Mouse (Mus musculus): ENCODE results near the gene Kcnh4.

- no peak for TF ChIP-seq POLR2A (IDR thresholded peaks at IDR 0.05; ENCODE audit: insufficient read depth, low read depth, low read length)
- TF ChIP-seq CTCF (IDR thresholded peaks at IDR 0.05; ENCODE audit: insufficient read depth, low read depth, low read length) = no peak
Measured at GRCm38 (mm10) chr11:100757566-100757965, 2.2 kb downstream of the Kcnh4 start.
